Mouse (Mus musculus): ENCODE data around the gene Arhgap23. TPM values are rescaled to one million over a fixed set of nuclear protein-coding genes. Genes with fewer than 3 reads are reported as not detected.

Gene Arhgap23
- polyA plus RNA-seq, 1 experiment from 2014 or later: 7.0 TPM

- Histone ChIP-seq H3K9ac (replicated peaks; ENCODE audit: low read depth) (no peak overlapping the region), H3K9me3 (ENCODE audit: low read length) (no peaks in the 10 kb centered on the region), H3K36me3 (ENCODE audit: insufficient read depth, low read length) (no peaks in the 10 kb centered on the region), H3K4me3 (ENCODE audit: low read depth, low read length) (no peak overlapping the region), H3K4me1 (ENCODE audit: insufficient read depth, low read depth, low read length) (no peaks in the 10 kb centered on the region; the same call in 1 of the 2 replicates), H3K4me2 (replicated peaks; ENCODE audit: low read depth, low read length) (no peak overlapping the region), H3K27ac (ENCODE audit: low read length) (no peak overlapping the region), H3K27me3 (replicated peaks; ENCODE audit: insufficient read depth, low read length) (peaks cover 61% of the 10 kb centered on the region)
- TF ChIP-seq CTCF (IDR thresholded peaks at IDR 0.05) (no peak; the same call in 1 of the 2 replicates), EP300 (IDR thresholded peaks at IDR 0.05) (no peak)
- DNase-seq (ENCODE audit: low spot score) (no peak), ATAC-seq (no peak)
- WGBS: 64% methylated on average over 12 of the region's 12 CpGs
These were observed 132.8 kb downstream of the Arhgap23 start for GRCm38 (mm10) chr11:97547957-97548706.

- Histone ChIP-seq H3K9ac (replicated peaks; ENCODE audit: low read depth) (no peak overlapping the region), H3K27ac (ENCODE audit: low read length) (no peak overlapping the region), H3K27me3 (replicated peaks; ENCODE audit: insufficient read depth, low read length) (peaks cover 61% of the 10 kb centered on the region), H3K36me3 (ENCODE audit: insufficient read depth, low read length) (no peaks in the 10 kb centered on the region), H3K4me1 (ENCODE audit: insufficient read depth, low read depth, low read length) (no peaks in the 10 kb centered on the region; the same call in 1 of the 2 replicates), H3K4me2 (replicated peaks; ENCODE audit: low read depth, low read length) (no peak overlapping the region), H3K4me3 (ENCODE audit: low read depth, low read length) (no peak overlapping the region), H3K9me3 (ENCODE audit: low read length) (no peaks in the 10 kb centered on the region)
- ATAC-seq (no peak), DNase-seq (ENCODE audit: low spot score) (no peak)
- TF ChIP-seq EP300 (IDR thresholded peaks at IDR 0.05) (no peak), CTCF (IDR thresholded peaks at IDR 0.05) (no peak)
- 60% methylated on average over 8 of the region's 8 CpGs for WGBS
These were observed 133.4 kb downstream of the Arhgap23 start for GRCm38 (mm10) chr11:97548757-97549156.

Other genes with a start within 250 kb of the Arhgap23 start
- gene Kpnb1, start 227.7 kb upstream of the Arhgap23 start, polyA plus RNA-seq (2015; fragmentation: Nextera tagmentation; extraction: Ambion mirVana): 17.0 and 20.3 TPM in 2 replicates
- 47.5 and 54.3 TPM in 2 replicates for gene Npepps, start 134.9 kb upstream of the Arhgap23 start, polyA plus RNA-seq (2015; fragmentation: Nextera tagmentation; extraction: Ambion mirVana)
- gene Mrpl45, start 99.8 kb upstream of the Arhgap23 start, polyA plus RNA-seq (2015; fragmentation: Nextera tagmentation; extraction: Ambion mirVana): 19.2 and 22.4 TPM in 2 replicates
- 0.23 and 0.24 TPM in 2 replicates for gene Gpr179, start 63.5 kb upstream of the Arhgap23 start, polyA plus RNA-seq (2015; fragmentation: Nextera tagmentation; extraction: Ambion mirVana)
- gene Socs7, start 53.0 kb upstream of the Arhgap23 start, polyA plus RNA-seq (2015; fragmentation: Nextera tagmentation; extraction: Ambion mirVana): 2.4 and 2.5 TPM in 2 replicates
- 0.32 and 0.42 TPM in 2 replicates for gene 4933428G20Rik, start 84.8 kb downstream of the Arhgap23 start, polyA plus RNA-seq (2015; fragmentation: Nextera tagmentation; extraction: Ambion mirVana)
- 0.36 and 0.45 TPM in 2 replicates for gene Srcin1, start 160.7 kb downstream of the Arhgap23 start, polyA plus RNA-seq (2015; fragmentation: Nextera tagmentation; extraction: Ambion mirVana)
- 3.5 and 4.1 TPM in 2 replicates for gene Epop, start 214.2 kb downstream of the Arhgap23 start, polyA plus RNA-seq (2015; fragmentation: Nextera tagmentation; extraction: Ambion mirVana)
- gene Mllt6, start 247.9 kb downstream of the Arhgap23 start, polyA plus RNA-seq (2015; fragmentation: Nextera tagmentation; extraction: Ambion mirVana): 3.0 and 3.5 TPM in 2 replicates